Mouse (Mus musculus): ENCODE results near the gene Actn4. TPM values are rescaled to one million over a fixed set of nuclear protein-coding genes. Genes with fewer than 3 reads are reported as not detected.

Gene Actn4
- total RNA-seq, 2 experiments from 2014 or later = 129 to 134 TPM

DNA sequence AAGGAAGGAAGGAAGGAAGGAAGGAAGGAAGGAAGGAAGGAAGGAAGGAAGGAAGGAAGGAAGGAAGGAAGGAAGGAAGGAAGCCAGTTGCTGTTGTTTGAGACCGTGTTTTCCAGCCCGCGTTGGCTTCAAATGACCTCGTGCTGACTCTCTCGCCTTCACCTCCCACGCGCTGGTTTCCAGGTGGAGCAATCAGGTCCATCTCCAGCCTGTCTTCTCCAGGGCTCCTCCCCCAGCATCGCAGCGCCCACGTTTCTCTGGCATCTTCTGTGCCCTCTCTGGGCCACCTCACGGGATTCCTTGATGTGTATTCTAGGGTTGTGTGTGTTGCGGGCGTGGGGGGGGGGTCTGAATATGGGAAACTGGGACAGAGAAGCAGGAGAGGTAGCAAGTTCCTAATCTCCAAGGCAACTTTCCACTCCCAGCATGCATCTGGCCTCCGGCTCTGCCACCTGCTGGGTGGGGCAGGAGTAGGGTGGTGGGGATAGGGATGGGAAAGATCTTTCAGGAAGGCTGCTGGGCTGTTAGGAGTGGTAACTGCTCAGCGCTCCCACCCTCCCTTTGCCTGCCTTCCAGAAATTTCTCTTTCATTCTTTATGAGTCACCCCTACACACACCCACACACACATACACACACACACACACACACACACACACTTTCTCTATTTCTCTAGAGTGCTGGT is 99.2 kb downstream of the Actn4 start:
- intact Hi-C loops (cut with DNase I) = no loop called here
- no peak for DNase-seq

DNA sequence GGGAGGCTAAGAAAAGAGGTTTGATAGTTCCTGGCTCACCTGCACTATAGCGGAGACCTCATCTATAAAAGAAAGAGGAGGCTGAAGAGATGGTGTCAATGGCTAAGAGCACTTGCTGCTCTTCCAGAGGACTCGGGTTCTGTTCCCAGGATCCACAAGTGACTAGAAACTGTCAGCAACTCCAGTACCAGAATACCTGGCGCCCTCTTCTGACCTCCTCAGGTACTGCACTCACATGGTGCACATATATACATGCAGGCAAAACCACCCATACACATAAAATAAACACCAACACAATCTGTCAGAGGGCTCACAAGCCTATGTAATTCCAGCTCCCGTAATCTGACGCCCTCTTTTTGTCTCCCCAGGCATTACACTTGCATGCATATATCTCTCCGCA is 101.2 kb downstream of the Actn4 start:
- DNase-seq = no peak
- intact Hi-C loops (cut with DNase I) = no loop called here

DNA sequence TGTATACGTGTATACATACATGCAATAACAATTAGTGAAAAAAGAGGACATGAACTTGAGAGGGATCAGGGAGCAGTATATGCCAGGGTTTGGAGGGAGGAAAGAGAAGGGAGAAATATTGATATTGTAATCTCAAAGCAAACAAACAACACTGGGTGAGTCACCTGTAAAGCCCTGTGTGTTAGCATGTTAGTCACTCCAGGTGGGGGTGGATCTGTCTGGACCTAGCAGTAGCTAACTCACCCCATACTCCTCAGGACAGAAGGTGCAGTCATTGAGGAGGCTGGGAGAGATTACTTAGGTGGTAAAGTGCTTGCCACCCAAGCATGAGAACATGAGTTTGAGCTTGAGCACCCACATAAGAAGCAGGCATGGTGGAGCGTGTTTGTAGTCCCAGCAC is 102.2 kb downstream of the Actn4 start:
- no peak for DNase-seq
- intact Hi-C loops (cut with DNase I) = no loop called here

DNA sequence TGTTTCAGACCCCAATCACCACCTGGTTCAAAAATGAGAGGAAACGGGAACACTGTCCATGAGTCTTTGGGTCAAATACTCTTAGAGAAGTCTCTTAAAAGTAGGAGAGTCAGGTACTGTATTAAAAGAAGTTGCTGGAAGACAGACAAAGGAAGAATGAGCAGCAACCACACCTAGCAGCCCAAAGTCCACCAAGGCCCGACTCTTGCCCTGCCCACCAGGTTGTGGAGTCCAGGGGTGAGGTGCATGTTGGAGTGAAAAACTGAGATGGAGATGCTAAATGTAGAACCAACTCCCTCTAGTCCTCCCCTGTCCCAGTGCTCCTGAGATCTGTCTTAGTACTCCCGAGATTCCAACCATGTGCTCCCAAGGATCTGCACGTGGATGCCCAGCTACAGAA is 111.5 kb downstream of the Actn4 start:
- intact Hi-C loops (cut with DNase I) = no loop called here
- DNase-seq = no peak

DNA sequence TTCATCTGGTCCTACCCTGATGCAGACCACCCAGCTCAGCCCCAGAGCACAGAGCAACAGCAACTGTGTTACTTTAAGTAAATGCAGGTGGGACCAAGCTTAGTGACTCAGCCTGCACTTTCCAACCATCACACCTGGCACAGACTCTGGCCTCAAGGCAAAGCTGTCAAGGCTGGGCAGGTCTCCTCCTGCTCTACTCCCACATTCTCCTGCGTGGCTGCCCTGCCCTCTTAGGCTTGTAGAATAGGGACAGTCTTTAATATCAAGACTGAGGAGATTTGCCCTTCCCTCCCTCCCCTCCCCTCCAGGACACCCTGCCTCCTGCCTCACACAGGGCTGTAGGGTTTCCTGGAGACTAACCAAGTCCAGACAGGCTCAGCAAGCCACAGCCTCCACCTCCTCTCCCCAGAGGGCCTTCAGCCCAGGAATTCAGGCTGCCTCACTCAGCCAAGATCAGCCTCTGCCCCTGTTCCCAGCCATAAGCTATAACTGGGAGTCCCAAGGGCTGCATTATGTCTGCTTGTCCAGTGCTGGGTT is 112.4 kb downstream of the Actn4 start:
- no peak for DNase-seq
- intact Hi-C loops (cut with DNase I) = no loop called here

DNA sequence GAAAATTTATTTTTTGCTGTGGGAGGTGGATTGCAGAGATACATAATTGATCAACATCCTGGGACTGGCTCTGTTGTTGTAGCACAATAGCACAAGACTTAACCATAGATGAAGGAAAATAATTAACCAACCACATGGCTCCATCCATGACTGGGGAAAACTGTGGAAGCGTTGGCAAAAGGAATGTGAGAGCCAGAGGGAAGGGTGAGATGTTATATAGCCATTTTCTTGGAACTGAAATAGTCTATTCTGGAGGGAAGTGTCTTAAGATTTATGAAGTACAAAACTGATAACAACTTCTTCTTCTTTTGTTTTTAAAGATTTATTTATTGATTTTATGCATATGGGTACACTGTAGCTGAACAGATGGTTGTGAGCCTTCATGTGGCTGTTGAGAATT is 114.9 kb downstream of the Actn4 start:
- no peak for DNase-seq
- intact Hi-C loops (cut with DNase I) = no loop called here

Other genes with a start within 250 kb of the Actn4 start
- gene Fbxo17, start 245.5 kb downstream of the Actn4 start, total RNA-seq (2021) = 1 to 10 TPM; 2.9 to 3.7 TPM
- 10 to 100 TPM; 41.1 to 41.6 TPM for gene Mrps12, start 220.5 kb downstream of the Actn4 start, total RNA-seq (2021)
- gene Sars2, start 220.3 kb downstream of the Actn4 start, total RNA-seq (2021) = 10 to 100 TPM; 11.9 to 13.3 TPM
- gene Ccer2, start 206.2 kb downstream of the Actn4 start, total RNA-seq (2021) = under 1 TPM in 1 of 2 experiments, not detected in 1; 0.68 TPM
- 10 to 100 TPM; 91.5 to 99.9 TPM for gene Sirt2, start 195.6 kb downstream of the Actn4 start, total RNA-seq (2021)
- gene Nfkbib, start 194.8 kb downstream of the Actn4 start, total RNA-seq (2021) = 10 to 100 TPM; 35.3 to 35.6 TPM
- 1 to 10 TPM; 1.5 to 1.6 TPM for gene Rinl, start 173.4 kb downstream of the Actn4 start, total RNA-seq (2021)
- gene Hnrnpl, start 153.8 kb downstream of the Actn4 start, total RNA-seq (2021) = 100 to 1,000 TPM; 572 to 576 TPM
- 10 to 100 TPM; 45.3 to 45.9 TPM for gene Ech1, start 137.1 kb downstream of the Actn4 start, total RNA-seq (2021)
- gene Lgals4, start 128.5 kb downstream of the Actn4 start, total RNA-seq (2021) = 1 to 10 TPM; 3.6 to 4.6 TPM
- gene Lgals7, start 98.5 kb downstream of the Actn4 start, total RNA-seq (2021) = 1 to 10 TPM; 2.3 to 3.7 TPM
- under 1 TPM; 0.18 to 0.52 TPM for gene Capn12, start 80.9 kb downstream of the Actn4 start, total RNA-seq (2021)
- 100 to 1,000 TPM; 212 to 213 TPM for gene Eif3k, start 19.5 kb upstream of the Actn4 start, total RNA-seq (2021)
- 10 to 100 TPM; 12.9 to 14.7 TPM for gene Map4k1, start 19.7 kb upstream of the Actn4 start, total RNA-seq (2021)
- 10 to 100 TPM; 10.6 to 13.7 TPM for gene Ryr1, start 162.8 kb upstream of the Actn4 start, total RNA-seq (2021)
- 1 to 10 TPM; 1.6 to 1.7 TPM for gene Rasgrp4, start 172.5 kb upstream of the Actn4 start, total RNA-seq (2021)
- gene Fam98c, start 193.9 kb upstream of the Actn4 start, total RNA-seq (2021) = 10 to 100 TPM; 12.3 to 14.4 TPM
- gene Ggn, start 207.9 kb upstream of the Actn4 start, total RNA-seq (2021) = 1 to 10 TPM in 1 of 2 experiments, under 1 TPM in 1; 0.58 to 1.1 TPM
- gene Spred3, start 208.1 kb upstream of the Actn4 start, total RNA-seq (2021) = 10 to 100 TPM; 29.4 to 32.3 TPM
- gene Psmd8, start 218.4 kb upstream of the Actn4 start, total RNA-seq (2021) = 100 to 1,000 TPM; 162 to 164 TPM